ENCODE assay signal across 29 mouse cellular contexts in the genomic region with DNA sequence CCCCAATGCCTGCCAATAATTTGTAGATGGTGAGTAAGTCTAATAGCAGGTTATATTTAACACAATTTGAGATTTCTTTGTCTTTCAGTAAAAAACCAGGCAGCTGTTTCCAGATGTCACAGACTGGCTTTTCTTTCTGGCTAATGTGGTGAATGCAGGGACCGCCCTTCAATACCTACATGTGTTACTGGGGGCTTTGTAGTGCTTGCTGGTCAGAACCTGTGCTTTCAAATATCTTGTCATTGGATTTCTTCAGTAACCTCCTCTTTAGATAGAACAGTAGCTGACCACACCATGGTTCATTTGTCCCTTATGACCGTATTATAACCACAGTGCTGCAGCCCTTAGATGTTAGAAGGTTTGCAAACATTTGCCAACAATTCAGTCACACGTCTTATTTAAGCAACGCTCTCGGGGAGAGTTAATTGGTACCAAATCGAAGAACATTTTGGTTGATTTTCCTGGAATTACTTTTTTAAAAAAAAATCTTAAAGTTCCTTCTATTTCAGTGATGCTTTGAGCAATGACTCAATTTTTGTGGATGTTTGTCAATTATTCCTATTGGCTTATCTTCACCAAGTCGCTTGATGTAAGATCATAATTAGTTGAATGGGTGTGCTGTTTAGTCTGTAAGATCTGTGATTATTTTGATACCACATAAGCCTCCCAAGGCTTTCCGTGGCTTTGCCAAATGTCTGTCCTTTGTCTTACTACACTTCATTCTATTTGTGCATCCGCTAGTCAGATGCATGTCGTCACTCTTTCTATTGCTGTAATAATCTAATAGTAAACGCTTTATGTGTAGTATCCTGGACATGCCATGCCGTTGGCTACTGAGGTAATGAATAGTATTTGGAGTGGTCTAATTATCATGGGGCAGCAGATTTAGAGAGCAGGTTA.
DNase-seq lines count a peak whose midpoint lies in the region; ATAC-seq and TF ChIP-seq lines count a peak whose summit lies in the region.
"Had no signal": no experiment of that assay in that cellular context is flagged by ENCODE, and none has a peak within 500 bp of the region (broad histone marks: within the 10 kb centered on the region; RNA-seq: fewer than 3 reads in every experiment).

No protein-coding gene starts in this region.

- no peak overlapping the region for H3K4me3 ChIP-seq in forebrain, embryonic 14.5 days (ENCODE audit: low read depth, low read length)
- H3K4me3 ChIP-seq in forebrain, embryonic 13.5 days = no peak overlapping the region
- no peak overlapping the region for H3K4me3 ChIP-seq in lung, embryonic 14.5 days (ENCODE audit: low read depth, low read length)
- no peak overlapping the region for H3K4me3 ChIP-seq in lung, adult 2 months (replicated peaks; ENCODE audit: extremely low read depth, low read depth, low read length)
- H3K4me3 ChIP-seq in lung, embryonic 16.5 days (ENCODE audit: low read length) = no peak overlapping the region
- H3K4me3 ChIP-seq: embryonic facial prominence, embryonic 13.5 days; forebrain, embryonic 10.5 days; heart, embryonic 13.5 days; hindbrain, embryonic 10.5 days; intestine, embryonic 15.5 days; layer of hippocampus, adult 2 months; limb, embryonic 13.5 days; midbrain, embryonic 10.5 days; myocyte; neural tube, embryonic 12.5 days had no signal

- no peak for TF ChIP-seq CTCF in lung, embryonic 14.5 days (IDR thresholded peaks at IDR 0.05; ENCODE audit: low read depth)
- no peak for TF ChIP-seq CTCF in lung, adult 2 months (IDR thresholded peaks at IDR 0.05; ENCODE audit: insufficient read depth, low read length)

- no peak for ATAC-seq in forebrain, embryonic 14.5 days
- no peak for ATAC-seq in forebrain, embryonic 13.5 days
- no peak for ATAC-seq in lung, embryonic 14.5 days (ENCODE audit: insufficient read depth)
- peak; percentile 84 for ATAC-seq in lung, embryonic 16.5 days (ENCODE audit: low read depth)
- ATAC-seq: forebrain, postnatal 0 days; hindbrain, embryonic 16.5 days; intestine, embryonic 15.5 days; midbrain, embryonic 16.5 days; Patski had no signal

- peak; percentile 44 for DNase-seq in forebrain, embryonic 14.5 days (ENCODE audit: low spot score)
- peak; percentile 82 for DNase-seq in lung, embryonic 14.5 days
- DNase-seq in lung, adult 2 months = no peak
- peak; percentile 37 for DNase-seq in lung, postnatal 36 days
- no peak for DNase-seq in spleen, postnatal 4 days (ENCODE audit: low spot score in 2 of 2)
- DNase-seq: adrenal gland, postnatal 10 days; cerebellum, adult 11-12 months; cerebellum, adult 9-11 months; forebrain, postnatal 0 days; kidney, adult 2 months; kidney, postnatal 36 days; thymus, postnatal 14 days had no signal

- no peak overlapping the region for H3K9ac ChIP-seq in forebrain, embryonic 14.5 days (ENCODE audit: low read length)
- no peak overlapping the region for H3K9ac ChIP-seq in forebrain, embryonic 13.5 days
- no peak overlapping the region for H3K9ac ChIP-seq in lung, embryonic 14.5 days
- no peak overlapping the region for H3K9ac ChIP-seq in lung, embryonic 16.5 days (ENCODE audit: low read length)
- H3K9ac ChIP-seq: embryonic facial prominence, embryonic 13.5 days; forebrain, postnatal 0 days; heart, embryonic 13.5 days; intestine, embryonic 15.5 days; limb, embryonic 13.5 days; neural tube, embryonic 12.5 days had no signal

- no peaks in the 10 kb centered on the region for H3K36me3 ChIP-seq in forebrain, embryonic 14.5 days (ENCODE audit: control insufficient read depth, insufficient read depth, low read length)
- H3K36me3 ChIP-seq in forebrain, embryonic 13.5 days (ENCODE audit: poor library complexity, severe bottlenecking) = no peaks in the 10 kb centered on the region
- H3K36me3 ChIP-seq in lung, embryonic 14.5 days (ENCODE audit: insufficient read depth) = no peaks in the 10 kb centered on the region
- no peaks in the 10 kb centered on the region for H3K36me3 ChIP-seq in lung, embryonic 16.5 days (ENCODE audit: control insufficient read depth, insufficient read depth, low read length)
- H3K36me3 ChIP-seq: embryonic facial prominence, embryonic 13.5 days; forebrain, embryonic 10.5 days; G1E; heart, embryonic 13.5 days; hindbrain, embryonic 10.5 days; intestine, embryonic 15.5 days; limb, embryonic 13.5 days; midbrain, embryonic 10.5 days; neural tube, embryonic 12.5 days had no signal

- no peak for TF ChIP-seq POLR2A in lung, adult 2 months (IDR thresholded peaks at IDR 0.05; ENCODE audit: borderline replicate concordance, extremely low read depth, low read depth, low read length)

- no peaks in the 10 kb centered on the region for H3K4me1 ChIP-seq in forebrain, embryonic 14.5 days (ENCODE audit: control insufficient read depth, insufficient read depth, low read length)
- H3K4me1 ChIP-seq in forebrain, embryonic 13.5 days = no peaks in the 10 kb centered on the region
- no peaks in the 10 kb centered on the region for H3K4me1 ChIP-seq in lung, embryonic 14.5 days (ENCODE audit: insufficient read depth)
- H3K4me1 ChIP-seq in lung, adult 2 months (ENCODE audit: control insufficient read depth, insufficient read depth, low read length) = no peaks in the 10 kb centered on the region
- no peaks in the 10 kb centered on the region for H3K4me1 ChIP-seq in lung, embryonic 16.5 days (replicated peaks; ENCODE audit: control insufficient read depth, insufficient read depth, low read length)
- H3K4me1 ChIP-seq: embryonic facial prominence, embryonic 13.5 days; forebrain, embryonic 10.5 days; heart, embryonic 13.5 days; hindbrain, embryonic 10.5 days; intestine, embryonic 15.5 days; limb, embryonic 13.5 days; midbrain, embryonic 10.5 days; neural tube, embryonic 12.5 days had no signal

- H3K27me3 ChIP-seq in forebrain, embryonic 14.5 days (replicated peaks; ENCODE audit: control insufficient read depth, insufficient read depth, low read length) = no peaks in the 10 kb centered on the region
- H3K27me3 ChIP-seq in forebrain, embryonic 13.5 days = no peaks in the 10 kb centered on the region
- H3K27me3 ChIP-seq in lung, embryonic 14.5 days (ENCODE audit: insufficient read depth, low read length) = no peaks in the 10 kb centered on the region
- H3K27me3 ChIP-seq in lung, embryonic 16.5 days (ENCODE audit: control insufficient read depth, insufficient read depth, low read depth, low read length) = no peaks in the 10 kb centered on the region
- H3K27me3 ChIP-seq: embryonic facial prominence, embryonic 13.5 days; heart, embryonic 13.5 days; intestine, embryonic 15.5 days; limb, embryonic 13.5 days; neural tube, embryonic 12.5 days; Patski had no signal

- H3K27ac ChIP-seq in forebrain, embryonic 14.5 days (ENCODE audit: low read depth, low read length) = no peak overlapping the region
- no peak overlapping the region for H3K27ac ChIP-seq in forebrain, embryonic 13.5 days
- no peak overlapping the region for H3K27ac ChIP-seq in lung, embryonic 14.5 days (ENCODE audit: low read depth)
- H3K27ac ChIP-seq in lung, embryonic 16.5 days (ENCODE audit: low read length) = 0 out of 2 replicates have a peak overlapping the region, but pooled peaks have one; percentile 17
- H3K27ac ChIP-seq: embryonic facial prominence, embryonic 13.5 days; forebrain, embryonic 10.5 days; heart, embryonic 13.5 days; hindbrain, embryonic 10.5 days; intestine, embryonic 15.5 days; layer of hippocampus, adult 2 months; limb, embryonic 13.5 days; midbrain, embryonic 10.5 days; neural tube, embryonic 12.5 days had no signal

- 64% methylated on average over 12 of the region's 12 CpGs for WGBS in forebrain, embryonic 14.5 days
- 72% methylated on average over 12 of the region's 12 CpGs for WGBS in forebrain, embryonic 13.5 days
- 61% methylated on average over 12 of the region's 12 CpGs for WGBS in lung, embryonic 14.5 days
- 71% methylated on average over 12 of the region's 12 CpGs for WGBS in lung, adult 2 months
- 59% methylated on average over 12 of the region's 12 CpGs for WGBS in lung, embryonic 16.5 days

- no peak overlapping the region for H3K4me2 ChIP-seq in forebrain, embryonic 14.5 days (ENCODE audit: low read length)
- H3K4me2 ChIP-seq in forebrain, embryonic 13.5 days = no peak overlapping the region
- H3K4me2 ChIP-seq in lung, embryonic 14.5 days = no peak overlapping the region
- H3K4me2 ChIP-seq in lung, embryonic 16.5 days (ENCODE audit: low read depth, low read length) = no peak overlapping the region
- H3K4me2 ChIP-seq: embryonic facial prominence, embryonic 13.5 days; heart, embryonic 13.5 days; intestine, embryonic 15.5 days; limb, embryonic 13.5 days; liver, embryonic 11.5 days; neural tube, embryonic 12.5 days had no signal

- H3K9me3 ChIP-seq in forebrain, embryonic 14.5 days (replicated peaks; ENCODE audit: control insufficient read depth, low read length) = no peaks in the 10 kb centered on the region
- H3K9me3 ChIP-seq in forebrain, embryonic 13.5 days (replicated peaks) = no peaks in the 10 kb centered on the region
- H3K9me3 ChIP-seq in lung, embryonic 14.5 days (ENCODE audit: low read depth, low read length) = no peaks in the 10 kb centered on the region
- no peaks in the 10 kb centered on the region for H3K9me3 ChIP-seq in lung, embryonic 16.5 days (ENCODE audit: control insufficient read depth, low read length)
- H3K9me3 ChIP-seq: embryonic facial prominence, embryonic 13.5 days; forebrain, embryonic 10.5 days; G1E; heart, embryonic 13.5 days; hindbrain, embryonic 10.5 days; intestine, embryonic 15.5 days; limb, embryonic 13.5 days; midbrain, embryonic 10.5 days; neural tube, embryonic 12.5 days had no signal

Comparison
In these comparisons a context has a peak if more than half of its experiments do, and no peak if none do; other contexts are left out.
1. DNase-seq: peak in forebrain, embryonic 14.5 days (single experiment), lung, embryonic 14.5 days (single experiment) and lung, postnatal 36 days (single experiment); none in lung, adult 2 months (single experiment) and spleen, postnatal 4 days (0 of 2).